Mouse (Mus musculus) heart, embryonic 16.5 days (tissue): ENCODE data around the gene Csrp1. TPM values are rescaled to one million over a fixed set of nuclear protein-coding genes. Genes with fewer than 3 reads are reported as not detected.

Experiments
- ATAC-seq: fragments of 200-750 bp; cut with Nextera tagmentation; replicated peaks from 2 replicates; pipeline ENCODE4 v1.8.0; 2017; ENCODE audit warnings: moderate number of reproducible peaks; ENCODE audit not compliant: insufficient read depth, low FRiP score; ENCODE audit errors: extremely low read depth
- H3K27ac ChIP-seq: fragments of 300-500 bp; sonication (generic); 2 replicates; pipeline ENCODE4 v1.5.1; 2014; ENCODE audit warnings: mild to moderate bottlenecking, low read length, control low read depth, moderate library complexity
- H3K27me3 ChIP-seq: fragments of 300-500 bp; sonication (generic); 2 replicates; pipeline ENCODE4 v1.6.1; 2014; ENCODE audit warnings: low read length, mixed read lengths; ENCODE audit not compliant: control insufficient read depth, insufficient read depth
- H3K36me3 ChIP-seq: fragments of 300-500 bp; sonication (generic); 2 replicates; pipeline ENCODE4 v1.6.1; 2014; ENCODE audit not compliant: control insufficient read depth, insufficient read depth
- H3K4me1 ChIP-seq: fragments of 300-500 bp; sonication (generic); 2 replicates; pipeline ENCODE4 v1.6.1; 2014; ENCODE audit warnings: low read length, mixed read lengths; ENCODE audit not compliant: control insufficient read depth, insufficient read depth
- H3K4me2 ChIP-seq: fragments of 300-500 bp; sonication (generic); 2 replicates; pipeline ENCODE4 v1.6.1; 2014; ENCODE audit warnings: low read depth, mild to moderate bottlenecking, control low read depth, low read length
- H3K4me3 ChIP-seq: fragments of 300-500 bp; sonication (generic); 2 replicates; pipeline ENCODE4 v1.5.1; 2014; ENCODE audit warnings: mild to moderate bottlenecking, control low read depth, low read length
- H3K9ac ChIP-seq: fragments of 300-500 bp; sonication (generic); 2 replicates; pipeline ENCODE4 v1.6.1; 2014; ENCODE audit warnings: low read length, control low read depth
- H3K9me3 ChIP-seq: fragments of 300-500 bp; sonication (generic); replicated peaks from 2 replicates; pipeline ENCODE4 v1.6.1; 2016; ENCODE audit warnings: low read length; ENCODE audit not compliant: control insufficient read depth
- WGBS: fragments of 180-500 bp; shearing (Covaris S2); extraction: QIAGEN DNeasy Blood & Tissue Kit; methylation state at CpG from one replicate; pipeline ENCODE4 v1.1.7; 2014; 5-methylcytosine and 5-hydroxymethylcytosine counted together
- polyA plus RNA-seq: library from polyadenylated mRNA; unstranded; fragments of >200 nt; fragmentation: Nextera tagmentation; extraction: Ambion mirVana; gene quantifications from 2 replicates; pipeline ENCODE4 v1.2.1, GENCODE M21; 2015

The Csrp1 gene
- 160 and 174 TPM in 2 replicates for polyA plus RNA-seq

DNA sequence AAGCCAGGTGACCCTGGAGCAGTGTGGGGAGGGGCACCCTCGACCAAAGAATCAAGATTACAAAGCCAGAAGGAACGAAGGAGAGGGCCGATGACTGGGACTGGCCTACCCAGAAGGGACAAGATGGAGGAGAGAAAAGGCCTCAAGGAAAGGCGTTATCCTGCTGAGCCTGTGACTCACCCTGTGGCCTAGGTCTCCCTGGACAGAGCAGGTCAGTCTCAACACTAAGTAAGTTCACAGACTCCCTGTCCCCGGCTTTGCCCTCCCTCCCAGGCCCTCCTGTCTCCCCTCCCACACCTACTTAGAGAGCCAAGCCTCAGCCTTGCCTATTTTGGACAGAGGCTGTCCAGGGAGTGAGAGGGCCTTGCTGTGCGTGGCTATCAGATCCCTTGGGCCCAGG is at the start of gene Csrp1:
Gene Csrp1 (plus strand): TSS at position 79 of the 400 bp plus-strand sequence.
- Histone ChIP-seq H3K27me3 (no peaks in the 10 kb centered on the region), H3K4me3 (no peak within 1 kb of the TSS), H3K9ac (peak within 1 kb of the TSS; percentile 10; the same call in 1 of the 2 replicates), H3K9me3 (no peaks in the 10 kb centered on the region), H3K36me3 (no peaks in the 10 kb centered on the region), H3K27ac (peak within 1 kb of the TSS; percentile 28), H3K4me1 (peaks cover 15% of the 10 kb centered on the region), H3K4me2 (peak within 1 kb of the TSS; percentile 29)
- WGBS = 45% methylated on average over 6 of the region's 6 CpGs
- no peak for ATAC-seq

DNA sequence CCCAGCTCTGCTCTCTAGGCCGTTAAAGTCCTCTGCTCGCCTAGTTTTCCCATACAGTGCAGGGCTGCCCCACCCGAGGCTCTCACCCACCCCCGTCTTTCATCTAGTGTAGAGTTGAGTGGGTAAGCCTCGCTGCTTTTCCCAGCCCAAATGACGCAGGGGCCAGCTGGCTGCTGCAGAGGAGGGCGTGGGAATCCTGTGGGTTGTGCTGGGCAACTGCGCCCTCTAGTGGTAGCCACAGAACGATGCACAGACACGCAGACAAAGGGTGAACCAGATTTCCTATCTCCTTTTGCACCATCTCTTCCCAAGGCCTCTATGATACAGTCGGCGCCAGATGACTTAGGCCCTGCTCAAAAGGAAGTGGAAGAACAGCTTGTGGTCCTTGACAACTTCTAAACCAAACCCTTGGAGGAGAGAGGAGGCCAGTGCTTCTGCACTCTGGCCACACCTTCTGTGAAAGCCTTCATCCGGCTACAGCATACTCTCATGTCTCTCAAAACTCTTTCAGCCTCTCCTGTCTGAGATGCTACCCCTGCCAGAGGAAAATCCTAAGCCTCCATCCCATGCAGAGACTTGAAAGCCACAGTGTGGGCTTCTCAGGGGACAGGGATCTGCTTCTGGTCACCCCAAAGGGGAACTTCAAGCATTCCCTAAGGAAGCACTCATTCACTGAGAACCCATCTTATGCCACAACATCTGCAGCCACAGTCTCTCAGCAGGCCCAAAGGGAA is 49.3 kb upstream of the Csrp1 start:
- Histone ChIP-seq H3K9me3 (no peaks in the 10 kb centered on the region), H3K4me3 (peak overlapping the region; percentile 20; the same call in 1 of the 2 replicates), H3K4me2 (peak overlapping the region; percentile 54; the same call in 1 of the 2 replicates), H3K9ac (0 out of 2 replicates have a peak overlapping the region, but pooled peaks have one; percentile 41), H3K27me3 (no peaks in the 10 kb centered on the region), H3K4me1 (peaks cover 43% of the 10 kb centered on the region), H3K36me3 (no peaks in the 10 kb centered on the region), H3K27ac (peak overlapping the region; percentile 19)
- peak; percentile 76 for ATAC-seq
- 9% methylated on average over 13 of the region's 13 CpGs for WGBS

DNA sequence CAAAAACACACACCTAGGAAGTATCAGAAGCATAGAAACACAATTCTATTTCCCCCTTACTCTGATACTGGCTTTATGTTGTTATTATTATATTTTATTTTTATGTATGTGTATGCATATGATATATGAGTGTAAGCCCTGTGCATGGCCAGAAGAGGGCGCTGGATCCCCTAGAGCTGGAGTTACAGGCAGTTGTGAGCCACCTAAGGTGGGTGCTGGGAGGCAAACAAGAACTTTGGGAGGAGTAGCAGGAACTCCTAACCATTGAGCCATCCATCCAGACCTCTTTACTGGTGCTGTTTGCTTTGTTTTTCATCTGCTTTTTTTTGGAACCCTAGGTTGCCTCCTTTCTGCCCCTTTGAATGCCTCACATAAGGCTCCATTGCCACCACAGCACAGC is 48.5 kb upstream of the Csrp1 start:
- ATAC-seq = no peak
- no peaks in the 10 kb centered on the region for H3K27me3 ChIP-seq
- H3K4me2 ChIP-seq = no peak overlapping the region

DNA sequence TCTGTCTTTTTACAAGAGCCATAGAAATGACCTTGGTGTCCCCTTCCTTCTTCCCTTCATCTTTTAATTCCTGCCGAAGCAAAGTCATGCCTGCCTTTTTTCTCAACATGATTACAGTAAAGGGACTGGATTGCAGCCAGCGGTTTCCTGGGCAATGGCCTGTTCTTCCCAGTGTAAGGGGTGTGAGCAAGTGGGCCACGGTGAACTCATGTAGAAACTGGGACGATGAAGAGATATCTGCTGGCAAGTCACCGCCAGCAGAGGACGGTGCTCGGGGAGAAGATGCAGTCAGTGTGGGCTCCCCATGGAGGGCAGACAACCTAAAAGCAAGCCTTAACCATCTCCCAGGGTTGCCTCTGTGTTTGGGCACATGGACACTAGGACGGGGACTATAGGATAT is 47.9 kb upstream of the Csrp1 start:
- Histone ChIP-seq H3K27me3 (no peaks in the 10 kb centered on the region), H3K4me2 (0 out of 2 replicates have a peak overlapping the region, but pooled peaks have one; percentile 3), H3K9me3 (no peaks in the 10 kb centered on the region), H3K4me3 (no peak overlapping the region), H3K36me3 (no peaks in the 10 kb centered on the region), H3K27ac (peak overlapping the region; percentile 62), H3K9ac (no peak overlapping the region), H3K4me1 (peaks cover 45% of the 10 kb centered on the region)
- ATAC-seq = no peak
- 34% methylated on average over 8 of the region's 8 CpGs for WGBS

More for the DNA sequence above, 48.5 kb upstream of the Csrp1 start:
- Histone ChIP-seq H3K4me1 (peaks cover 45% of the 10 kb centered on the region), H3K27ac (peak overlapping the region; percentile 62; the same call in 1 of the 2 replicates), H3K9me3 (no peaks in the 10 kb centered on the region), H3K9ac (no peak overlapping the region), H3K36me3 (no peaks in the 10 kb centered on the region), H3K4me3 (no peak overlapping the region)
- WGBS = 30% methylated on average over 1 of the region's 1 CpGs

GRCm38 (mm10) chr1:135672374-135672773 is 47.5 kb upstream of the Csrp1 start:
- H3K27me3 ChIP-seq = no peaks in the 10 kb centered on the region
- H3K4me2 ChIP-seq = 0 out of 2 replicates have a peak overlapping the region, but pooled peaks have one; percentile 3
- 66% methylated on average over 4 of the region's 4 CpGs for WGBS
- no peak for ATAC-seq
- no peaks in the 10 kb centered on the region for H3K9me3 ChIP-seq
- peaks cover 45% of the 10 kb centered on the region for H3K4me1 ChIP-seq
- no peaks in the 10 kb centered on the region for H3K36me3 ChIP-seq
- peak overlapping the region; percentile 26; the same call in 1 of the 2 replicates for H3K9ac ChIP-seq
- no peak overlapping the region for H3K4me3 ChIP-seq
- H3K27ac ChIP-seq = peak overlapping the region; percentile 62

DNA sequence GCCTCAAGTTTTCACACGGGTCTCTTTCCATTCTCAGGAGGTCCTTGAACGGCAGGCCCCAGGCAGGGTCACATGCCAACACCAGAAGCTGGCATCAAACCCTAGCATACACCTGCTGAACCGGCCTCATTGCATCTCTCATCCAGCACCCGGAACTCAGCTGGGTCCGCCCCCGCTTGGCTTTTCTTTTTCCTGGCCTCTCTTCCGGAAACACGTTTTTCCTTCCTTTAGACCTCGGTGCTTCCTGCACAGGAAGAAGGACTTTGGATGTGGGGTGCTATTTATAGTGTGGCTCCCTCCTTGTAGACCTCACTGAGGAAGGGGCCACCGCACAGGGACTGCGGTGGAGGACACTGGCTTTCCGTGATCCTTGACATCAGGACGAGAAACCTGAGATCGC is 46.4 kb upstream of the Csrp1 start:
- no peak overlapping the region for H3K4me2 ChIP-seq
- 47% methylated on average over 14 of the region's 14 CpGs for WGBS

DNA sequence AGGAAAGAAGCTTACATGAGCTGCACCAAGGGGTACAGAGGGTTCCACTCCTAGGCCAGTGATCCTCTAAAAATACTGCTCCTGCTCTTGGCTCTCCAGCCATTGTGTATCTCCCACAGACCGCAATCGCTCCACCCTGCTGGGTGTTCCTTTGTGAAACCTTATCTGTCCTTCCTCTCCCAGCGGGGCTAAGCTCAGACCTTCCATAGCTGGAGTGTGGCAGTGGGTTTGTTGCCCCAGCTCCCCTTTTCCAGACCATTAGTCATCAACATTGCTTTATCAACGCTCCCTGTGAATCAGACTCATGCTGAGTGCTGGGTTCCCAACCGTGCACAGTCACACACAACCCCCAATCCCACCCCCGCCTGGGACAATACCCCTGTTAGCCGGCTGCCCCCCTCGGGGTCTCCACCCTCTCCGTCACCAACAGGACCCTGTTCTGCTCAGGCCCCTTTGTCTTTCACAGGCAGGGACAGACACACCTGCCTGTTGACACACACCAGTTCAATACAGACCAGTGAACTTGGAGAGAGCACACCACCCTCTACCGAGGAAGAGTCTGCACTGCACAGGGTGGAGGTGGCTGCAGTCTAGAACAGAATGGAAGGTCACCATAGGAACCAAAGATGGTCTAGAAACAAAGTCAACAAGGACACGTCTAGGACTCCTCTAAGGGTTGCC is 44.3 kb upstream of the Csrp1 start:
- Histone ChIP-seq H3K36me3 (no peaks in the 10 kb centered on the region), H3K9ac (no peak overlapping the region), H3K4me2 (no peak overlapping the region), H3K4me1 (peaks cover 30% of the 10 kb centered on the region), H3K27me3 (no peaks in the 10 kb centered on the region), H3K4me3 (no peak overlapping the region), H3K9me3 (no peaks in the 10 kb centered on the region), H3K27ac (no peak overlapping the region)
- WGBS = 36% methylated on average over 11 of the region's 11 CpGs
- ATAC-seq = peak; percentile 46; the same call in 1 of the 2 replicates

More for the DNA sequence above, 46.4 kb upstream of the Csrp1 start:
- Histone ChIP-seq H3K36me3 (no peaks in the 10 kb centered on the region), H3K27me3 (no peaks in the 10 kb centered on the region), H3K9me3 (no peaks in the 10 kb centered on the region), H3K4me1 (peaks cover 45% of the 10 kb centered on the region), H3K27ac (0 out of 2 replicates have a peak overlapping the region, but pooled peaks have one; percentile 18), H3K4me3 (no peak overlapping the region), H3K9ac (no peak overlapping the region)
- ATAC-seq = no peak

GRCm38 (mm10) chr1:135676247-135676646 is 43.6 kb upstream of the Csrp1 start:
- ATAC-seq = no peak
- H3K4me2 ChIP-seq = no peak overlapping the region
- H3K9me3 ChIP-seq = no peaks in the 10 kb centered on the region
- no peak overlapping the region for H3K4me3 ChIP-seq
- H3K9ac ChIP-seq = no peak overlapping the region
- H3K4me1 ChIP-seq = peaks cover 27% of the 10 kb centered on the region
- 80% methylated on average over 10 of the region's 10 CpGs for WGBS
- no peaks in the 10 kb centered on the region for H3K36me3 ChIP-seq
- H3K27me3 ChIP-seq = no peaks in the 10 kb centered on the region
- no peak overlapping the region for H3K27ac ChIP-seq
